Mouse (Mus musculus): ENCODE measurements around the gene Msl1. TPM values are rescaled to one million over a fixed set of nuclear protein-coding genes. Genes with fewer than 3 reads are reported as not detected.
A peak's percentile ranks its signal among the peaks of the same experiment; 100 is the strongest.

The Msl1 gene
- polyA plus RNA-seq, 1 experiment from 2014 or later, result 21.6 TPM

GRCm38 (mm10) chr11:98750351-98751201 lies 44.7 kb upstream of the Msl1 start:
- Histone ChIP-seq H3K9ac (ENCODE audit: low read depth, low read length) (peak overlapping the region; percentile 42), H3K9me3 (ENCODE audit: control insufficient read depth, low read length) (no peaks in the 10 kb centered on the region), H3K4me2 (replicated peaks; ENCODE audit: low read depth, low read length) (no peak overlapping the region; the same call in 1 of the 2 replicates), H3K27ac (ENCODE audit: low read depth, low read length) (peak overlapping the region; percentile 70; the same call in 1 of the 2 replicates), H3K4me3 (ENCODE audit: low read length) (no peak overlapping the region), H3K4me1 (ENCODE audit: control insufficient read depth, insufficient read depth, low read length) (peaks cover 69% of the 10 kb centered on the region), H3K36me3 (ENCODE audit: control insufficient read depth, insufficient read depth, low read length) (peaks cover 8% of the 10 kb centered on the region), H3K27me3 (ENCODE audit: control insufficient read depth, insufficient read depth, low read length) (no peaks in the 10 kb centered on the region)
- ATAC-seq (ENCODE audit: low FRiP score, low TSS enrichment), result no peak
- 40% methylated on average over 17 of the region's 17 CpGs for WGBS

- WGBS, result 32% methylated on average over 6 of the region's 6 CpGs
- no peaks in the 10 kb centered on the region for H3K27me3 ChIP-seq (ENCODE audit: control insufficient read depth, insufficient read depth, low read length)
- no peaks in the 10 kb centered on the region for H3K9me3 ChIP-seq (ENCODE audit: control insufficient read depth, low read length)
- peaks cover 68% of the 10 kb centered on the region for H3K4me1 ChIP-seq (ENCODE audit: control insufficient read depth, insufficient read depth, low read length)
- H3K27ac ChIP-seq (ENCODE audit: low read depth, low read length), result peak overlapping the region; percentile 70; the same call in 1 of the 2 replicates
- H3K4me3 ChIP-seq (ENCODE audit: low read length), result no peak overlapping the region
- H3K9ac ChIP-seq (ENCODE audit: low read depth, low read length), result peak overlapping the region; percentile 42; the same call in 1 of the 2 replicates
- no peak for ATAC-seq (ENCODE audit: low FRiP score, low TSS enrichment)
- H3K36me3 ChIP-seq (ENCODE audit: control insufficient read depth, insufficient read depth, low read length), result peaks cover 8% of the 10 kb centered on the region
- H3K4me2 ChIP-seq (replicated peaks; ENCODE audit: low read depth, low read length), result no peak overlapping the region; the same call in 1 of the 2 replicates
Measured at GRCm38 (mm10) chr11:98751221-98751782, 44.0 kb upstream of the Msl1 start.

- no peaks in the 10 kb centered on the region for H3K27me3 ChIP-seq (ENCODE audit: control insufficient read depth, insufficient read depth, low read length)
- H3K9me3 ChIP-seq (ENCODE audit: control insufficient read depth, low read length), result no peaks in the 10 kb centered on the region
- ATAC-seq (ENCODE audit: low FRiP score, low TSS enrichment), result no peak
- H3K4me2 ChIP-seq (replicated peaks; ENCODE audit: low read depth, low read length), result no peak overlapping the region
- H3K36me3 ChIP-seq (ENCODE audit: control insufficient read depth, insufficient read depth, low read length), result peaks cover 14% of the 10 kb centered on the region
- no peak overlapping the region for H3K4me3 ChIP-seq (ENCODE audit: low read length)
- 80% methylated on average over 10 of the region's 10 CpGs for WGBS
- H3K4me1 ChIP-seq (ENCODE audit: control insufficient read depth, insufficient read depth, low read length), result peaks cover 56% of the 10 kb centered on the region
- no peak overlapping the region for H3K9ac ChIP-seq (ENCODE audit: low read depth, low read length)
- H3K27ac ChIP-seq (ENCODE audit: low read depth, low read length), result no peak overlapping the region
Measured at GRCm38 (mm10) chr11:98752562-98753140, 42.7 kb upstream of the Msl1 start.

- H3K9ac ChIP-seq (ENCODE audit: low read depth, low read length), result no peak overlapping the region
- no peaks in the 10 kb centered on the region for H3K9me3 ChIP-seq (ENCODE audit: control insufficient read depth, low read length)
- no peaks in the 10 kb centered on the region for H3K27me3 ChIP-seq (ENCODE audit: control insufficient read depth, insufficient read depth, low read length)
- no peak overlapping the region for H3K4me2 ChIP-seq (replicated peaks; ENCODE audit: low read depth, low read length)
- 98% methylated on average over 5 of the region's 5 CpGs for WGBS
- no peak for ATAC-seq (ENCODE audit: low FRiP score, low TSS enrichment)
- H3K36me3 ChIP-seq (ENCODE audit: control insufficient read depth, insufficient read depth, low read length), result peaks cover 14% of the 10 kb centered on the region
- H3K27ac ChIP-seq (ENCODE audit: low read depth, low read length), result no peak overlapping the region
- no peak overlapping the region for H3K4me3 ChIP-seq (ENCODE audit: low read length)
- H3K4me1 ChIP-seq (ENCODE audit: control insufficient read depth, insufficient read depth, low read length), result peaks cover 50% of the 10 kb centered on the region
Measured at GRCm38 (mm10) chr11:98753264-98753663, 42.1 kb upstream of the Msl1 start.

GRCm38 (mm10) chr11:98754151-98754620 lies 41.1 kb upstream of the Msl1 start:
- peaks cover 41% of the 10 kb centered on the region for H3K4me1 ChIP-seq (ENCODE audit: control insufficient read depth, insufficient read depth, low read length)
- peak overlapping the region; percentile 51; the same call in 1 of the 2 replicates for H3K27ac ChIP-seq (ENCODE audit: low read depth, low read length)
- H3K9ac ChIP-seq (ENCODE audit: low read depth, low read length), result no peak overlapping the region
- WGBS, result 62% methylated on average over 9 of the region's 9 CpGs
- ATAC-seq (ENCODE audit: low FRiP score, low TSS enrichment), result 0 out of 2 replicates have a peak, but pooled peaks have one; percentile 35
- peaks cover 17% of the 10 kb centered on the region for H3K36me3 ChIP-seq (ENCODE audit: control insufficient read depth, insufficient read depth, low read length)
- H3K27me3 ChIP-seq (ENCODE audit: control insufficient read depth, insufficient read depth, low read length), result no peaks in the 10 kb centered on the region
- no peaks in the 10 kb centered on the region for H3K9me3 ChIP-seq (ENCODE audit: control insufficient read depth, low read length)
- no peak overlapping the region for H3K4me2 ChIP-seq (replicated peaks; ENCODE audit: low read depth, low read length)
- no peak overlapping the region for H3K4me3 ChIP-seq (ENCODE audit: low read length)

GRCm38 (mm10) chr11:98754621-98755181 lies 40.6 kb upstream of the Msl1 start:
- no peak overlapping the region for H3K4me2 ChIP-seq (replicated peaks; ENCODE audit: low read depth, low read length)
- H3K4me3 ChIP-seq (ENCODE audit: low read length), result no peak overlapping the region
- peak; percentile 66 for ATAC-seq (ENCODE audit: low FRiP score, low TSS enrichment)
- H3K9ac ChIP-seq (ENCODE audit: low read depth, low read length), result no peak overlapping the region
- H3K4me1 ChIP-seq (ENCODE audit: control insufficient read depth, insufficient read depth, low read length), result peaks cover 36% of the 10 kb centered on the region
- peaks cover 17% of the 10 kb centered on the region for H3K36me3 ChIP-seq (ENCODE audit: control insufficient read depth, insufficient read depth, low read length)
- no peaks in the 10 kb centered on the region for H3K27me3 ChIP-seq (ENCODE audit: control insufficient read depth, insufficient read depth, low read length)
- no peaks in the 10 kb centered on the region for H3K9me3 ChIP-seq (ENCODE audit: control insufficient read depth, low read length)
- H3K27ac ChIP-seq (ENCODE audit: low read depth, low read length), result peak overlapping the region; percentile 51; the same call in 1 of the 2 replicates
- 25% methylated on average over 7 of the region's 7 CpGs for WGBS

GRCm38 (mm10) chr11:98755726-98756380 lies 39.5 kb upstream of the Msl1 start:
- peaks cover 24% of the 10 kb centered on the region for H3K4me1 ChIP-seq (ENCODE audit: control insufficient read depth, insufficient read depth, low read length)
- H3K9me3 ChIP-seq (ENCODE audit: control insufficient read depth, low read length), result no peaks in the 10 kb centered on the region
- H3K27me3 ChIP-seq (ENCODE audit: control insufficient read depth, insufficient read depth, low read length), result no peaks in the 10 kb centered on the region
- peaks cover 20% of the 10 kb centered on the region for H3K36me3 ChIP-seq (ENCODE audit: control insufficient read depth, insufficient read depth, low read length)
- no peak overlapping the region for H3K4me2 ChIP-seq (replicated peaks; ENCODE audit: low read depth, low read length)
- H3K27ac ChIP-seq (ENCODE audit: low read depth, low read length), result no peak overlapping the region
- 90% methylated on average over 6 of the region's 6 CpGs for WGBS
- H3K4me3 ChIP-seq (ENCODE audit: low read length), result no peak overlapping the region
- no peak for ATAC-seq (ENCODE audit: low FRiP score, low TSS enrichment)
- no peak overlapping the region for H3K9ac ChIP-seq (ENCODE audit: low read depth, low read length)

GRCm38 (mm10) chr11:98756711-98757110 lies 38.6 kb upstream of the Msl1 start:
- no peak overlapping the region for H3K4me2 ChIP-seq (replicated peaks; ENCODE audit: low read depth, low read length)
- H3K27me3 ChIP-seq (ENCODE audit: control insufficient read depth, insufficient read depth, low read length), result no peaks in the 10 kb centered on the region
- 88% methylated on average over 12 of the region's 12 CpGs for WGBS
- peaks cover 16% of the 10 kb centered on the region for H3K4me1 ChIP-seq (ENCODE audit: control insufficient read depth, insufficient read depth, low read length)
- no peak overlapping the region for H3K9ac ChIP-seq (ENCODE audit: low read depth, low read length)
- no peak overlapping the region for H3K4me3 ChIP-seq (ENCODE audit: low read length)
- no peak overlapping the region for H3K27ac ChIP-seq (ENCODE audit: low read depth, low read length)
- H3K36me3 ChIP-seq (ENCODE audit: control insufficient read depth, insufficient read depth, low read length), result peaks cover 27% of the 10 kb centered on the region
- ATAC-seq (ENCODE audit: low FRiP score, low TSS enrichment), result no peak
- H3K9me3 ChIP-seq (ENCODE audit: control insufficient read depth, low read length), result no peaks in the 10 kb centered on the region

All from kidney, embryonic 14.5 days (tissue).